Mouse (Mus musculus) common myeloid progenitor, adult 5-6 weeks (primary cell): Measurements from ENCODE around the gene Pacsin2. TPM values are rescaled to one million over a fixed set of nuclear protein-coding genes. Genes with fewer than 3 reads are reported as not detected.

Source experiments
- ATAC-seq: replicated peaks from 2 replicates; pipeline ENCODE4 v1.8.0; 2016; ENCODE audit warnings: low read depth, mild to moderate bottlenecking, moderate TSS enrichment, inconsistent platforms; ENCODE audit not compliant: poor library complexity, severe bottlenecking
- total RNA-seq: library from RNA; stranded (forward); fragments of 200-1000, 187-1606 nt; gene quantifications from 2 replicates; pipeline ENCODE4 v1.2.3, GENCODE M21; 2017

Gene Pacsin2
- total RNA-seq, 1 experiment from 2014 or later = 98.3 TPM

DNA sequence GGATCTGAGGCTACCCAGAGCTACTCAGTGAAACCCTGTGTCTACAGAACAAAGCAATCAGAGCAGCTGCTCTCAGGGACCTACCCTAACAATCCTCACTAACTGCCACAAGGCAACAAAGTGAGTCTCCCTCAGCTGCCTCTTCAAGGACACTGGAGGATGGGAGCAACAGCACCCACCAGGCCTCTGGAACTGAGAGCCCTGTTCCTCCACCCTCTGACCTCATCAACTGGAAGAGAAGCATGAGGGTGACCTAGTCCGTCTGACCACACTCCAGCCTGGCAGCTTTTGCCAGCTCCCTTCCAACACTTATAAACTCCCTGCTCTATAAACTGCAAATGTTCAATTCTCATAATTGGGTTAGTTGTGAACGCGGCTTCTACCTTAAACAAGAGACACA, 10.5 kb downstream of the Pacsin2 start:
- ATAC-seq = no peak

GRCm38 (mm10) chr15:83452219-83452760, 12.1 kb downstream of the Pacsin2 start:
- ATAC-seq = peak; percentile 20; the same call in 1 of the 2 replicates

DNA sequence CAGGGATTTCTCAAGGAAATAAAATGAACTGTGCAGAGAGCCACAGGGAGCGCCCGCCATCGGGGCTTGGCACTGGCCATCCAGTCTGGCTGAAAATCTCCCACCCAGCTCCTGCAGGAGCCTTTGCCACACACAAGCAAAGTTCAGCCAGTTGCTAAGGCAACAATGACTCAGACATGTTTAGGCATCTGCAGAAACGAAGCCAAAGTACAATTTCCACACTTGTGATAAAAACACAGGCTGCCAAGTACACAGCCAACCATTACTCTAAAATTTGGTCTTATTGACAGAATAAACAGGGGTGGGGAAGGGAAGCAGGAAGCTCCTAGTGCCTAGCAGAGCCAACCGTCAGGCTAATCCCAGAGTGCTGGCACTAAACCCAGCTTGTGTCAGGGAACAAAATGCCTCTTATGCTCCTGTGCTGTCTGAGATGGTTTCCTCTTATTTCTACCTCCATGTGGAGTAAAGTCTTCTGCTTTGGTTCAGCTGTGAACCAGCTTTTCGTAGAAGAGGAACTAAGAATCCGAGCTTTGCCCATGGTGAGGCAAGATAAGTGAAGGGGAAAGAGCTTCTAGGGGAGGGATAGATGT, 12.7 kb downstream of the Pacsin2 start:
- peak; percentile 75 for ATAC-seq

GRCm38 (mm10) chr15:83450007-83450406, 14.4 kb downstream of the Pacsin2 start:
- no peak for ATAC-seq

DNA sequence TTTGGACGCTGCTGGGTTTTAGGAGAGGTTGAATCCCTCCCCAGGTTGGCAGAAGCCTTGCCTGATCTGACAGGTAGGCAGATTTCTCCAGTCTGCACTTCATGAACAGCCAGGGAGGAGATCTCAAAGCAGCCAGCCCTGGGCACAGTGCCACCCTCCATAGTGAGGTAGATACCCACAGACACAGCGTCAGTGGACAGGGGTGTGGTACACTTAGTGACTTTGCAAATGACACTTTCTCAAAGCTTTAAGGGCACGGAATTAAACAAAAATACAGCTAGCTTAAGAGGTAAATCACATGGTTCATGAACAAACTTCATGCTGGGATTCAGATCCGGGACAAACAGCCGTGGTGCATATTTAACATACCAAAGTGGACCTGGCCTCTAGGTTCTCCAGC, 15.8 kb downstream of the Pacsin2 start:
- no peak for ATAC-seq

DNA sequence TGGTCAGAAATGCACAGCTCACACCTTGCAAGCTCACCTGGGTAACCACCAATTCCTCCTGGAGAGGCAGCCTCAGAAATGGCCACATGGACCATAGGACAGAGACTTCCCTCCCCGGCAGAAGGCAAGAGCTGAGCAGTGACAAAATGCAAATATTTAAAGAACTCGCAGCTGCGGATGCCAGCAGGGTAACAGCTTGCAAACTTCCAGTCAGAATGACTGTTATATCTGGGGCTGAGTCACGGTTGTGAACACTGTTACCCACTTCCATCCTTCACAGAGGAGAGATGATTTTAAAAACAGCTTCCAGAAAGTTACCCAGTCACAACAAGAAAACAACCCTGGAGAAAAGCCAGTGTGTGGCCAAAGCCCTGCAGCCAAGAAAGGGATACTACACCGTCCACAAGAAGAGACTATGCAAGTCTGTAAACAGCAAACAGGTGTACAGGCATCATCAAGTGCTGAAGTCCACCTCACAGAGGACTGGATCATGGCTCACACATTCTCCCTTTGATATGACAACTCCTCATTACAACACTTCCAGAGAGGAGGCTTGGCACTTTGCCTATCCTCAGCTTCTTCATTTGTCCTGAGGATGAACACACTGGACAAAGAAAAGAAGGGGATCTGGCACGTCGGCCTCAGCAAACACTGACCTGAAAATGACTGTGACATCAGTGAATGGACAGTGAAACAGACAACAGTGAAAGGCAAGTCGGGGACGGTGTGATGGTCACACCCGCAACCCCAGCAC, 16.4 kb downstream of the Pacsin2 start:
- no peak for ATAC-seq

- no peak for ATAC-seq
These were observed 18.5 kb downstream of the Pacsin2 start for GRCm38 (mm10) chr15:83445908-83446307.

DNA sequence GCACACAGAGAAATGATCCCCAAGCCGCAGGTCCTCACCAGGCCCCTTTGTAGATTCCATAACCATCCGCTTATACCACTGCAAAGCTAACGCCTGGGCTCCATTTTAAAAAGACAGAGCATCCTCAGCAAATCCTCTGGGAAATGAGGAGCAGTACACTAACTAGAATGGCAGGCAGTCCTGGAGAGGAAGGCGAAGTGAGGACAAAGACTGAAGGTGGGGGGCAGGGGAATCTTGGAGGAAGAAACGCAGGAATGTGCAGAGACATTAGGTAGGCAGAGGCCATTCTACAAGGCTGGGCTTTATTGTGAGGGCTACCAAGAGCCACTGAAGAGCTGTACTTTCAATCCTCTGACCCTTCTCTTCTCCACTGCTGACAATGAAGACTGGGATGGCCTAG, 19.0 kb downstream of the Pacsin2 start:
- no peak for ATAC-seq

- no peak for ATAC-seq
These were observed 20.0 kb downstream of the Pacsin2 start for GRCm38 (mm10) chr15:83444425-83444824.

DNA sequence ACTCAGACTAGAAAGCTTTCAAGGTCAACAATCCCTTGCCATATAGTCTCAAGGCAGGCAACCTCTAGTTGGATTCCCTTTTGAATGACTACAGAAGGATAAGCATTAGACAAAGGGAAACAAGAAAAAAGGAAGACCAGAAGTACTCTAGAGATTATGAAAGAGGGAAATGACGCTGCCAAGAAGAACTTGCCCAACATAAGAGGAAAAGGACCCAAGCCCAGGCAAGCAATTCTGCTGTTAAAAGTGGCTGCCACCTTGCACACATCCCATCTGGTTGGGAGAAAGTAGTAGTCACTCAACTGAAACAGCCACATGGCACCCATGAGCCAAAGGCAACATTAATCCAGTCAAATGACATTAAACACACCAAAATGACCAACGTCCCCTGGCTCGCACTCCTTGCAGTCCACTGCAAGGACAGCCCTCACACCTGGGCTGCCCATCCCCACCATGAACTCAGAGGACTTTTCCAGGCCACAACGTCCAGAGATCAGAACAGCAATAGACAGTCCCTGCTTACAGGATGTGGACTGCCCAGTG, 21.8 kb downstream of the Pacsin2 start:
- peak; percentile 50 for ATAC-seq

GRCm38 (mm10) chr15:83440726-83441125, 23.7 kb downstream of the Pacsin2 start:
- ATAC-seq = no peak

GRCm38 (mm10) chr15:83436541-83436940, 27.9 kb downstream of the Pacsin2 start:
- ATAC-seq = no peak

- no peak for ATAC-seq
These were observed 28.9 kb downstream of the Pacsin2 start for GRCm38 (mm10) chr15:83435324-83436090.

DNA sequence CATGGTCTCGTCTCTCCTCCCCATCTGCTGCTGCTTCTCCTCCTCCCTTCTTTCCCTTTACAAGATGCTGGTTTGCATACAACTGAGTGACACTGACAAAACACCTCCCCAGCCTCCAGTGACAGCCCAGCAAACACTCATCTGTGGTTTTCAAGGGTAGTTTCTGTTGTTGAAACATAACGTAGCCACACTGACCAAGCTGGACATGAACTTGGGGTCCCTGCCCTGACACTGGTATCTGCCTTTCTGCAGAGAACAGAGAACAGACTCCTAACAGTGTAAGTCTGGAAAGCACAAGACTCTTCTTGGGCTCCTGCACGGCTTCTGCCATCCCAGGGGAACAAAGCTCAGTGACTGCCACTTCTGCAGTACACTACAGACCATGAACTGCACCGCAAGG, 29.7 kb downstream of the Pacsin2 start:
- ATAC-seq = no peak

DNA sequence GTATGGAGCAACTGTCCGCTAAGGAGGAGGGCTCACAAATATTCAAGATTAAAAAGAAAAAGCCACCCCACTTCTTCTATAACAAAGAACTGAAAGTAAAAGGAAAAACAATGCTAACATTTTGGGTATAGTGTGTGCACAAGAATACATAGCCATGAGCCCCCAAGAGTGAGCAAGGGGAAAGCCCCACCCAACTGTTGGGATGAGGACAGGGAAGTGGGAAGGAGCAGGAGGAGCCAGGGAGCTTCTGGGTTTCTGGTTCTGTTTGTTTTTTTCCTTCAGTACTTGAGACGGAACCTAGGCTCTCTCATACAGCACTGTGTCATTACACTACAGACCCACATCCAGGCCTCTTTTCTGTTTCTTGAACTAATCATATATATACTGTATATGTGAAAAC, 31.1 kb downstream of the Pacsin2 start:
- no peak for ATAC-seq

DNA sequence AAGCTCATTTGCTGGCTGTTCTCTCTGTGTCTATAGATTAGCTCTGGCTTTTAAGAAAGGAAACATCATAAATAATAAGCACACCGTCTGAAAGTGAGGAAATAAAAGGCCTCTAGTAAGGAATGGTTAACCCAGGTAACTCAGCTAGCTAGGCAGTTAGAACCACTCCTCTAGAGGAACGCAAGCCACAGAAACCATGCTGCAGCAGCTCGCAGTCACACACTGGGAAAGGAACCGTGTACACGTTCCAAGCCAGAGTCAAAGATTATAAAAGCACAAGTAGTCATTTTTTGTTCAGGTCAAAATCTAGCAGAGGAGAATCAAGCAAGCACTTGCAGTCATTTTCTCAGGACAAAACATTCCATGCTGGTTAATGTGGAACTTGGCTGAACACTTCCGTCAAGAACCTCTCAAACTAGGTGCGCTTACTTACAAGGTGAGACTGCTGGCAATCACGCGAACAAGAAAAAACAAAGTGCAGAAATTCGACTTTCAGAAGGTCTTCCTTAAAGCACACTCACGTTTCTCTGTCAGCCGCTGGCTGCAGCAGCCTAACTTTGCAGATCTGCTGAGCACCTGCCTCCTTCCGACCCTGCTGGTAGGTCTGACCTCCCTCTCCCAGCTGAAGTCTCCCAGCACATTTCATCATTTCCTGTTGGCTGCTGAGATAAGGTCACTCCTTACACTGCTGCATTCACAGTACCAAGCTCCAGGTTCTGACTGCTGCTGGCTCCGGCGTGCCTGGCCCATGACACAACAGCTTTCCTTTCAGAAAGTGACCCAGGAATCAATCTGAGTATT, 32.0 kb downstream of the Pacsin2 start:
- ATAC-seq = peak; percentile 89

DNA sequence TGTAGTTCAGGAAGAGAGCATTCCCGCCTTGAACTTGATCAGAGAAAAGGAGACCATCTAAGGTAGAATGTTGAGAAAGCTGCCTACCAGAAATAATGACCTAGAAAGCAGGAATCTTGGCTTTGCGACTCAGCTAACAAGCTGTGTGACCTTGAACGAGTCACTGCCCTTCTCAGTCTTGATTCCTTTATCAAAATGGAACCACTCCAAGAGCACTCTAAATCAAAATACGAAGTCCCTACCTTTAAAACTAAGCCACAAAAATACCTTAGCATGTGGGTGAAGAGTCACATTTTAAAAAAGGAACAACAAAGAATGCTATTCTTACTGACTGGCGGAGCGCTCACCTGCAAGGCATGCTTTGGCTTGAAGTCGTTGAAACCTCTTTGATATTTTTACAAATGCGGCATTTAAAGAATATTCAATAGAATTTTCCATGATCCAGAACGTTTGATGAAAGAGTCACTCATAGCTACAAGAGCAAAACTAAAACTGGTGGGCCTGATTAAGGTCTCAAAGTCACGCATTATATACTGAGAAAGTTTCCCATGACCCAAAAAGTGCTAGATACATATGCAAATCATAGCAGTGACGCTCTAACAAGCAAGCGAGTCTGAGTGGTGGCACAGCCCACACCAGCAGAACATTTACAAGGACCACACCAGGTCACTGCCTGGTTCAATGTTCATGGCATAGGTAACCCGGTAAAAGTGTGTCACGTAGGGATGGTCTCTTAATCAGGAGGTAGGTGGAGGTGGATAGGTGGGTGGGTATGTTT, 33.2 kb downstream of the Pacsin2 start:
- no peak for ATAC-seq

GRCm38 (mm10) chr15:83430419-83430818, 34.0 kb downstream of the Pacsin2 start:
- no peak for ATAC-seq

DNA sequence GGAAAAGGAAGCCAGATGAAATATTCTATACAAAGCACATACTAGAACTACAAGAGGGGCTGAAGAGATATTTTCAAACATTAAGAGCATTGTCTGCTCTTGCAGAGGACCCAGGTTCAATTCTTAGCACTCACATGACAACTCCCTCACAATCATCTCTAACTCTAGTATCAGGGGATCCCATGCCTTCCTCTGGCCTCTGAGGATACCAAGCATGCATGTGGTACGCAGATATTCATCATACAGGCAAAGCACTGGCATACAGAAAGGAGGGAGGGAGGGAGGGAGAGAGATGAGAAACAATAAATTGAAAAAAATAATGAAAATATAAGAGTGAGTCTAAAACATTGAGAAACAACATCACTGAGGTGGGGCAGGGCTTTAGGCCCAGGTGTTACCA, 35.8 kb downstream of the Pacsin2 start:
- no peak for ATAC-seq
